Comparison of ENCODE assay signal across 16 mouse cellular contexts in genomic region chr3:109332755-109333154, GRCm38 (mm10).
"Had no signal": no experiment of that assay in that cellular context is flagged by ENCODE, and none has a peak within 500 bp of the region (broad histone marks: within the 10 kb centered on the region; RNA-seq: fewer than 3 reads in every experiment).

No protein-coding gene starts in this region.

- H3K27ac ChIP-seq: limb, embryonic 10.5 days; limb, embryonic 13.5 days; liver, embryonic 12.5 days; liver, embryonic 15.5 days; lung, embryonic 15.5 days; midbrain, embryonic 12.5 days had no signal

- H3K27me3 ChIP-seq: limb, embryonic 13.5 days; liver, embryonic 12.5 days; liver, embryonic 15.5 days; lung, embryonic 15.5 days; megakaryocyte, embryonic 14.5 days; midbrain, embryonic 12.5 days had no signal

- ATAC-seq: liver, embryonic 12.5 days had no signal

- H3K4me3 ChIP-seq: limb, embryonic 10.5 days; limb, embryonic 13.5 days; liver, embryonic 12.5 days; liver, embryonic 15.5 days; lung, embryonic 15.5 days; megakaryocyte, embryonic 14.5 days; midbrain, embryonic 12.5 days had no signal

- H3K36me3 ChIP-seq: limb, embryonic 10.5 days; limb, embryonic 13.5 days; liver, embryonic 12.5 days; liver, embryonic 15.5 days; lung, embryonic 15.5 days; midbrain, embryonic 12.5 days had no signal

- DNase-seq: kidney, adult 9 months; kidney, postnatal 14 days; kidney, postnatal 4 days; liver; lung, adult 18-20 months; lung, postnatal 10 days; lung, postnatal 36 days; thymus, adult 18-20 months; thymus, postnatal 36 days had no signal

- H3K4me2 ChIP-seq: limb, embryonic 13.5 days; liver, embryonic 12.5 days; liver, embryonic 15.5 days; lung, embryonic 15.5 days; midbrain, embryonic 12.5 days had no signal

- H3K9ac ChIP-seq: limb, embryonic 13.5 days; liver, embryonic 12.5 days; liver, embryonic 15.5 days; lung, embryonic 15.5 days; midbrain, embryonic 12.5 days had no signal

- H3K9me3 ChIP-seq: limb, embryonic 10.5 days; limb, embryonic 13.5 days; liver, embryonic 12.5 days; liver, embryonic 15.5 days; lung, embryonic 15.5 days; megakaryocyte, embryonic 14.5 days; midbrain, embryonic 12.5 days had no signal

- H3K4me1 ChIP-seq: limb, embryonic 10.5 days; limb, embryonic 13.5 days; liver, embryonic 12.5 days; liver, embryonic 15.5 days; lung, embryonic 15.5 days; midbrain, embryonic 12.5 days had no signal
